Mouse (Mus musculus): ENCODE results near the gene Usf3.

Gene Usf3

DNA sequence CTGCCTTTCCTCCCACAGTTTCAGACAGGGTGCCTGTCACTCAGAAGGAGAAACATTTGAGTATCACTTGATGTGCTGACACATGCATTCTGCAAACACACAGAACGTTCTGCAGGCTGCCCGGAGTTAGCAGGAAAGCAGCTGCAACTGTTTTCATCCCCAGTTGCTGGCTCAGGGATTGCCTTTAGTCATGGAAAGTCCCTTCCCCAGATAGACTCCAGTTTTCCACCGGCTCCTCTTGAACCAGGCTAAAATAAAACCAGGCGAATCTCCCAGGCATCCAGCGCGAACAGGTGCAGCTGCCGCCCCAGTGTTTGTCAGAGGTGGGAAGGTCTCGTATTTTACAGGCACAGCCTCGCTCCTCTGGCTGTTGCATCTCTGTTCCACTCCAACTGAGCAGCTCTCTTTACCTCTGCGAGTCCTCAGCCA lies 65.8 kb downstream of the Usf3 start:
- DNase-seq (ENCODE audit: low spot score in 2 of 2) = no peak

DNA sequence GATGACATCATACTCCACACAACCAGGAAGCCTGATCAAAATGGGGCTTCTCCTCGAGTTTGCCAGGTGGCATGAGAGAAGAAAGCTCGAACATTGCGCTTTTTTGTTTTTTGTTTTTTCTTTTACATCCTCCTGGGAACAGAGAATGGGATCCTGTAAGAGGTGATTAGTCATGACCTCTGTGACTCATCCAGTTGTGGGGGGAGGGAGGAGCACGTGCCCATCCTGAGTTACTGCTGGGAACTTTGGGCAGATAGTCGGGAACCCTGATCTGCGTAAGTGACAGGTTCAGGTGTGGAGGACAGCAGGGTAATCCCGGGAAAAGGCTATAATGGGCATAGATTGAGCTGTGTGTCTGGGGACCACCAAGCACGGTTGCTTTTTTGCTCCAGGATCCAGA lies 67.4 kb downstream of the Usf3 start:
- DNase-seq (ENCODE audit: low spot score in 2 of 2) = no peak

DNA sequence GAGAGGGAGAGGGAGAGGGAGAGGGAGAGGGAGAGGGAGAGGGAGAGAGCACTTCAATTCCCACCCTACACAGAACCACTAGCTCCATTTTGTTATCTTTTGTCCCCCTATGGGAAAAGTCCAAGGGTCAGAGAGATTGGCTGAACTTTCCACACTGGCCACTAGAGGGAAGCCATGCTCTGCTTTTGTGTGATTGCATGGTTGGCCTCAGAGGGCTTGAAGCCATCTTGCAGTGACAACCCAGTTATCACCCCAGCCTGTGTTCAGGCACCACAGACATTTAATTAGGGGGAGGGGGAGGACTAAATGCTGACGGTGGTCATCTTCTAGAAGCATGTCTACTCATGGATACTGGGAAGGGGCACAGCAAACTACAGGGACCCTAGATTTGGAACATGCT lies 69.6 kb downstream of the Usf3 start:
- DNase-seq (ENCODE audit: low spot score in 2 of 2) = peak; percentile 62 to 69

DNA sequence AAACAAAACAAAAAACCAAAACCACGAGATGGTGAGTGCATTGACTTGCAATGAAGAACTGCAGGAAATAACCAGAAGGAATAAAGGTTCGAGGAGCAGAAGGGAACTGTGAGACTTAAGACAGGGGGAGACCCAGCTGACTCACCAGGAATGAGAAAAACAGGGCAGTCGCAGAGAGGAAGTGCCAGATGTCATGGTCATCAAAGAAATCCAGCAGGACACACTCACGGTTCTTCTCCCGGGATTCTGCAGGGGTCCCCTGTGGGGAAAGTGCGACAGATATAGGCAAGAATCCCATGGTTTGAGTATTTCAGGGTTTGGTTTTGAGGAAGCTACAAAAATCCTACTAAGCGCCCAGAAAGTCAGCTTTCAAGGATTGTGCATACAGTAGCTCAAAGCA lies 70.3 kb downstream of the Usf3 start:
- DNase-seq (ENCODE audit: low spot score in 2 of 2) = no peak

DNA sequence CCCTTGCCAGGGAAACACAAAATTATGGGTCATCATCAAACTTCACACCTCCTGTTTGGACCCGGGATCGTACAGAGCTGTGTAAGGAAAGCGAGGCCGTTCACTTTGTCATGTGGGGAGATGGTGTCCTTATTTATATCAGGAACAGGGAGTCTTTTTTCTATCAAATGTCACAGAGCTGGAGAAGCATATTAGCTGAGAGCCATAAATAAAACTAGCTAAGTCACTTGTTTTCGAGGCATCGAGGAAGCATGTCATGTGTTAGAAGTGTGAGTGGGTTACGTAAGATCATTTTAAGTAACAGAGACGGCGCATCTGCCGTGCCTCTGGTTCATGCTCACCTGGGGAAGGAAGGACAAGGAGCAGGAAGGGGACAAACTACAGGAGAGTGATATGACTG lies 76.9 kb downstream of the Usf3 start:
- no peak for DNase-seq (ENCODE audit: low spot score in 2 of 2)

DNA sequence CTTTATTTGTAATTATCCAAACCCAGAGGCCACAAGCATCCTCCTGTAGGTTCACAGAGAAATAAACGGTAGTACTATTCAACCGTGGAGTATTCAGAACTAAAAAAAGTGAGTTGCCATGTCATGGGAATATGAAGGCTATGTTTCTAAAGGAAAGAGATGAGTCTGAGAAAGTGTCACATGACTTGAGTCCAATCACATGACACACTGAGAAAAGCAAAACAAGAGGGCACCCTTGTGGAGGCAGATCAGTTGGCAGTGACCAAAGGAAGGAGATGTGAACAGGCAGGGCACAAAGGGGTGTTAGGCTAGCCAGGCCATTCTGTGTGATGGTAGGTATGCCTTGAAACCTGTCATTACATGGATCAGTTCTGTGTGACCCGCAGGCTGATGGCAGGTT lies 79.7 kb downstream of the Usf3 start:
- DNase-seq (ENCODE audit: low spot score in 2 of 2) = no peak

DNA sequence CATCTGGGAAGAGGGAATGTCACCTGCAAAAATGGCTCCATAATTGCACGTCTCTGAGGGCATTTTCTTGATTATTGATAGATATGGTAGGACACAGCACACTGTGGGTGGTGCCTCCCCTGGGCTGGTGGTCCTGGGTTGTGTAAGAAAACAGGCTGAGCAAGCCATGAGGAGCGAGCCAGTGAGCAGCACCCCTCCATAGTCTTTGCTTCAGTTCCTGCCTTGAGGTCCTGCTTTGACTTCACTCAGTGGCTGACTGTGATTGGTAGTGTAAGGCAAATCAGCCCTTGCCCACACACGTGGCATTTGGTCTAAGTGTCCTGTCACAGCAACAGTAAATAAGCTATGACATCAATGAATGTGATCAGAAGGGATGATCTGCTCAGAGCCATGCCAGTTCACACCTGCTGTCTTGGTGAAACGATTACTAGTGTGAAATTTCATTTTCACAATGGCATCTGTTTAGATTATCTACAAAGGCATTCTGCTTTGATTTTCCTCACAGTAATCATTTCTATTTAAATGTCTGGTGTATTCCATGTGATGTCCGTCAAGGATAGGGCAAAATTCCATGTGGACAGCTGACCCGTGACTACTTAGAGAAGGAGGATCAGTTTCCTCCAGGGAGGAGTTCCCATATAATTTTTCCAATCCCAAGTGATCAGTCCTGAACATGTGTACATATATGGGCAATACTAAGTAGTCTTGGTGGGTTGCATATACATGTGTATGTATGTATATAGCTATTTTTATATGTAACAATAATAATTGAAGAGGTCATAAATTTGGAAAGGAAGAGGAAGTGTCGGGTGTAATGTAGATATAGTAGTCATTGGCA lies 81.0 kb downstream of the Usf3 start:
- no peak for DNase-seq (ENCODE audit: low spot score in 2 of 2)

DNA sequence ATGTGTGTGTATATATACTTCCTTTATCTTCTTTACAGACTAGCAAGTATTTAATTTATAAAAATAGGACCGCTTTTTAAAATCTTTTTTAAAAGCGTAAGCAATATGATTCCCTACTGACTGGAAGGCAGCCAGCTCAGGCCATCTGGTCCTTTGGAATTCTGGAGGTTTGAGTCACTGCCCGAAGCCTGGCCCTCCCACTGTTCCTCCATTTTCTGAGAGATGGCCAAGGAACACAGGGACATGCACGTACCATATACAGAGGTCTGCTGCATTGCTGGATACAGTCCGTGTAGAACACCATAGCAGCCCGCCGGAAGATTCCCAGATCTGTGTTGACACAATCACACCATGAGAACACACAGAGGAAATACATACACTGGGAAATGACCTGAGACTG lies 81.7 kb downstream of the Usf3 start:
- peak; percentile 44 to 67 for DNase-seq (ENCODE audit: low spot score in 2 of 2)

DNA sequence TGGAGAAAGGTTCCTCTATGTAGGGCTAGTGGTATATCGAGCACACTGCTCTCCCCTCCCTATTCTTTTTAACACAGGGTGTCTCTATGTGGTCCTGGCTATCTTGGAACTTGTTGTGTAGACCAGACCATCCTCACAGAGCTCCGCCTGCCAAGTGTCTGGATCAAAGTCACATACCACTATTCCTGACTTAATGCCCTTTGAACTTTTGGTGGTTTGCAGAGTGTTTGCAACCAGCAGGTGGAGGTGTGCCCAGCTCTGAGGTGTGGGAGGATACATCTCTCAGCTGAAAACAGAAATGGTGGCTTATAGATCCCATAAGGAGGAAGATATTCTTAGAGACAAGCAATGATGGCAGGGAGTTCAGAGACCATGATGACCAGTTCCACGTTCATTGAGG lies 84.4 kb downstream of the Usf3 start:
- no peak for DNase-seq (ENCODE audit: low spot score in 2 of 2)

DNA sequence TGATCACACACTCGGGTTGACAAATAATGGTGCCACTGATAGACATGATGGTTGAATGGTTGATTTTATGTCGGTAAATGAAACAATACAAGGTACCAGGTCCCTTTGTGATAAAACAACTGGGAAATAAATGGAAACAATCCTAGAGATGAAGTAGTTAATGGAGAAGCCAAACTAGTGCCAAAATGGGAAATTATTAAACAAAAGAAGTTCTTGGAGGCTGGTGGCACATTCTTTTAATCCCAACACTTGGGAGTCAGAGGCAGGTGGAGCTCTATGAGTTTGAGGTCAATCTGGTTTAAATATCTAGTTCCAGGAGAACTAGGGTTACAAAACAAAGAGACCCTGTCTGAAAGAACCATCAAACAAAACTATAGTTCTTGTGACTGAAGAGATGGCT lies 91.9 kb downstream of the Usf3 start:
- no peak for DNase-seq (ENCODE audit: low spot score in 2 of 2)

DNA sequence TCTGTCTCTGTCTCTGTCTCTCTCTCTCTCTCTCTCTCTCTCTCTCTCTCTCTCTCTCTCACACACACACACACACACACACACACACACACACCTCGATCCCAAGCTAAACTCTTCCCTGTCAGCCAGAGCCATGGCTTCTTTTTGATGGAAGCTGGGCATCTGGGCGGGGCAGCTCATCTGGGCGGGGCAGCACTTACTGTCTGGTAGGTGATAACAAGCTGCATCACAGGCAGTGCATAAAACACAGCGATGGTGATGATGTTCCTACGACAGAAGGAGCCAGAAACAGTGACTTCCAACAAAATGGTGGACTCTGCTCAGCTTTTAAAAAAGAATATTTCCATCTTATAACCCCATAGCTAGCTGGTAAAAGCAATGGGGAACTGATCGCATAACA lies 92.5 kb downstream of the Usf3 start:
- no peak for DNase-seq (ENCODE audit: low spot score in 2 of 2)

DNA sequence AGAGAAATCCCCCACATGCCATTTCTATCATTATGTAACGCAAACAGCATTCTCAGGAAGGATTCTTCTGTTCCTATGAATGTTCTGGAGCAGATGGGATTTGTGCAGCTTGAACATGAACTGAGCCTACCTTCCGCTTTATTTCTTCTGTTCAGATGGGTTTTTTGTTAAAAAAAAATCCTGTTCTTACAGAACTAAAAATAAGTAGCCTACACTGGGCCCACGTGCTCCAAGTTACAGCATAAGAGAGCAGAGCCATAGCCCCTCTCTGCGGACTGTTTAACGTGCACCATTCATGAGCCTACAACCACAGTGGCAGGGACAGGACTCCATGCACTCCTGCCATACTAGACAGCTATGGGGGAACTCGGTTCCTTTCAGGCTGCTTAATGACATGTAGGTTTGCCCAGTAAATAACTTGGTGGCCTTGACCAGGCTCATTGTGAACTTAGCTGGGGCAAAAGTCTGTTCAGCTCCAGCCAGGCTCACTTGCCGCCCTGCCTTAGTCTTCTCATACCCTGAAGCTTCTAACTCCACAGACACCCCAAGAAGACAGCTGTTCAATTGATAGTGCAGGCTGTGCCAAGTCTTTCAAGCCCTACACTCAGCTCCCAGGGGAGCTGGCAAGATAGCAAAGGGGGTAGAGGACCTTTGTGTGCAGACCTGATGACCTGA lies 95.6 kb downstream of the Usf3 start:
- no peak for DNase-seq (ENCODE audit: low spot score in 2 of 2)

DNA sequence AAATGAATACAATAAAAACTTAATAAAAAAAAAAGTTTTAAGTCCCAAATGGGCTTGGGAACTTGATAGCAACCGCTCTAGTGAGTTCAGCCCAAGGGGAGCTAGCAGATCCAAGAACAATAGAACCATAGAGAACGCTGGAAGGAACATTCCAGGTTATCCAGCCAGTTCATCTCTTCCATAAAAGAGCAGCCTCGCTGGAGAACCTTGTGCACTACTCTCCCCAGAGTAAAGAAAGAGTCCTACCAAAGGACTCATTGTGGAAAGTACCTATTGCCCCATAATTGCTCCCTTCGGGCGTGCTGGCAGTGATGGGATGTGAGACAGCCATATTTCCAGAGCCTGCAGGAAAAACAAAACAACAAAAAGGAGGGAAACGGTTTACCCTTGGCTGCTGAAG lies 96.5 kb downstream of the Usf3 start:
- peak in 1 of 2 experiments; percentile 5 for DNase-seq (ENCODE audit: low spot score in 2 of 2)

DNA sequence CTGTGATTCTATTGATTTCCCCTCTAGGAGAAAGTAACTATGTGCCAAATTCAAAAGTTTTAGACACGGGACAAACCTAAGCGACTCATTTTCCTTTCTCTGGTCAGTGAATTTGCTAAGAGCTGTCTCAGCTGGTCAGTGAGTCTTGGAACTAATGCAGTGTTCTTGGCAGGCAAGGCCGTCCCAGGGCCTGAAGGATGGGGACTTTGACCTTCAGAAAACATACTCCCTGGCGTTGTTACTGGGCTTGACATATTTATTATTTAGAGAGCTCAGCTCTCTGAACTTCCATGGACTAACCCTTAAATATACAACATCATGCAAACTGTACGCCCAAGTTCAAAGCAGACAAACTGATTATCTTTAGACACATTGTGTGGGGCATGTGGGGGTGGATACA lies 97.6 kb downstream of the Usf3 start:
- peak; percentile 28 to 39 for DNase-seq (ENCODE audit: low spot score in 2 of 2)

DNA sequence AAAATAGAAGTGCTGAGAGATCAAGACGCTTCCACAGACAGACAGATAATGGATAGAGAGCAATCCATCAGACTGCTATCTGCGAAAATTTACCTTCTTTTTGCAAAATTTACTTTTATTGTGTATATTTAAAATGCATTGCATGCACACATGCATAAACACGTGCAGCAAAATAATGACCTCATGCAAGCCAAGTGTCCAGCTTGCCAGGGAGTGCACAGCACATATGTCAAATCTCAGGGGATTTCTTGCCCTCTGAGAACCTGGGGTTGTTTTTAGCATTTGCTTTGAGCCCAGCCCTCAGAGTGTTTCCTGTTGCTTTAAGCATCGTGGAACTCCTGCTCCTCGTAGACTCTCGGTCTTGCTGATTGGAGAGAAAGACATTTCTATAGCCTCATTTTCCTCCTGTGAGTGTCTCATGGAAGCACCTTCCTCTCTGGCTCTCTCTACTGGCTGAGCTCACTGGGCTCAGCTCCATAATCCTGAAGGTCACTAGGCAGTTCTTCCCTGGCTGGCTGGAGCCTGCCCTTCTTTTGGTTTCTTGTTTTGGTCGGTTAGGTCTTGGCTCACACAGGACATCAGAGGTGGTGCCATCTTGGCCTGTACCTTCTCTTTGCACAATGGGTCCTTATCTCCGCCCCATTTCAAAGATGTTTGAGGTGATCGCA lies 98.5 kb downstream of the Usf3 start:
- DNase-seq (ENCODE audit: low spot score in 2 of 2) = peak; percentile 30 to 32

All from heart, adult 9 months (tissue).